Mouse (Mus musculus): ENCODE results near the gene Aif1l.

Aif1l gene

DNA sequence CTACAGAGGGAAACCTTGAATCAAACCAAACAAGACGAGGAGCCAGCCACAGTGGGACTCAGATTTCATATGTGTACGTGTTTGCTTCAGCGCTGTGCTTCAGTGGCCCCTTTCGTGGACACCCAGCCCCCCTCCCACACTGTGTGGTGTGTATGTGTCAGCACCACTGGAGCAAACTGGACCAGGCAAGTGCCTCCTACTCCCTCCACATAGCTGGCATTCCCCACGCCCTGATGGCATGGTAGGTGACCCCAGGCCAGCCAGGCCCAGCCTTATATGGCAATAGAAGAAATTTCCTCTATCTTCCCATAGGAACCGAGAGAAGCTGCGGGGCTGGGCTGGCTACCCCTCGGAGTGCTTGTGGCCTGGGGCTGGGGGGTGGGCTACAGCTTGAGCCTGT lies 3.7 kb downstream of the Aif1l start:
- DNase-seq = no peak

DNA sequence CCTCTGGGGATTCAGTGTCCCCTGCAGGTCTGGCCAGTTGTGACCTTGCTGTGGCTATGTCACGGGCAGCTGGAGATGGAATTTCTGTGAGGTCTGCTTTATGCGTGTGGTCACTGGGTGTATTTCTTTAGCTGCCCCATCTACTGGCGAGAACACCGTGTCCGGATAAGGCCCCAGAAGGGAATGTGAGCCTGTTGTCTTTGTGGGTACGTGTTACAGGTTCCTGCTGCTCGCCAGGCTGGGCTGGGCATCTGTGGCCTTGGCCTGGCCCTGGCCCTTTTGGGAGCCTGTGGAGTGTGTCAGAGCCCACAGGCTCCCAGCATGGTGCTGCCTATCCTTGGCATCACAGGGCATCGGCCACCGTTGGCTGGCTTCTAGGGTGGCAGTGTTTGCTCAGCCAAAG lies 4.8 kb downstream of the Aif1l start:
- no peak for DNase-seq

DNA sequence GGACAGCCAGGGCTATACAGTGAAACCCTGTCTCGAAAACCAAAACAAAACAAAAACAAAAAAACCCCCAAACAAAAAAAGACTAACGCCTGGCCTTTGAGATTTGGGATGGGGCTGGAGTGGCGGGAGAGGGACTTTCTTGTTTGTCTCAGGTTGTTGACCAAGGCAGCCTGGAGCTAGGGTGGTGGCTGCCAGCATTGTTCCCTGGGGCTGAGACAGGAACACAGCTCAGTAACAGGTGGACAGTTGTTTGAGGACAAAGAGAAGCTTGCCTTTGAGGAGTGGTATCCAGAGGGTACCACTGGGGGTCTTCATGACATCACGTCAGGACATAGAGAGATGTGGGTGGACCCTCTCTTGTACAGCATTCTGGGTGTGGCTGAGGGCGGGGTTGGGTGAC lies 5.7 kb downstream of the Aif1l start:
- DNase-seq = no peak

DNA sequence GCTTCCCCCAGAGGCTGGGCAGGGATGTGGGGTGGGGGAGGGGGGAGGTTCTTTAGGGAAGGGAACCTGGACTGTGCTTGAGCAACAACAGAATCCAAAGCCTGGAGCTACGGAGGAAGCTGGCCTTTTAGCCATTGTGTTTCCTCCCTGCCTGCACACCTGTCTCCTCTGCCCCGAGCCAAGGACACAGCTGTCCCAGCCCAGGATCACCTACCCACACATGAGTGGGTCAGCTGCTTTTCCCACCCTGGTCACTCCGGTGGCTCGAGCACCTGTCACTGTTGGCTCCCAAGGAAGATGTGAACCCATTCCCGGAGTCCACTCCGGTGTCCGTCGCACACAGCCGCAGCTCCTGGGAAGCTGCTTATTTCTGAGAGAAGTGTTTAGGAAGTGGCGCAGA lies 7.3 kb downstream of the Aif1l start:
- DNase-seq = no peak

DNA sequence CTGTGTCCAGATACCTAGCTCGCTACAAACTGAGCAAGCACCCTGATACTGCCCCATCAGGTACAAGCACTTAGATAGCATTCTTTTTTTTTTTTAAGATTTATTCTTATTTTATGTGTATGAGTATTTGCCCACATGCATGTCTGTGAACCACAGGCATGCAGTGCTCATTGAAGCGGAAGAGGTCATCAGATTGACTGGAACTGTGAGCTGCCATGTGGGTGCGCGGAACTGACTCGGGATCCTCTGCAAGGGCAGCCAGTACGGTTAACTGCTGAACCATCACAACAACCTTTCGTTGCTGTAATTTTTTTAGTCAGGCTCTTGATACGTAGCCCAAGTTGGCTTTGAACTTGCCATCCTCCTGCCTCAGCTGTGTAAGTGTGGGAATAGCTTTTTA lies 11.0 kb downstream of the Aif1l start:
- peak; percentile 60 for DNase-seq

DNA sequence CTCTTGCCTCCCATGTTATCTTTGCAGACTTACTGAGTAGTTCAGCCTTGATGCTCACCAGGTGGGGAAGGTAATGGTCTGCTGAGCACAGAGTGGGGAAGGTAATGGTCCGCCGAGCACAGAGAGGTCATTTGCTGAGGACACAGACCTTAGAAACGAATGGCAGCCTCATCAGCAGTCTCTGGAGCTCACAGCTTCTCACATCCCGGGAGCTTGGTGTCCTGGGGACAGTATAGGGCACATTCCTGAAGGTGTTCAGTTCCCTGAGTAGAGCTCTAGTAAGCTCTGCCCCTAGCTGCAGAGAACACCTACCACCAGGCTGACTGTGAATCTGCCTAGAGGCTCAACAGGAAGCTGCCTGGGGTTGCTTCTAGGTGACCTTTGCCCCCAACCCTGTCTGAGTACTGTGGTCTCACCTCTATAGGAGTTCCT lies 11.9 kb downstream of the Aif1l start:
- no peak for DNase-seq

DNA sequence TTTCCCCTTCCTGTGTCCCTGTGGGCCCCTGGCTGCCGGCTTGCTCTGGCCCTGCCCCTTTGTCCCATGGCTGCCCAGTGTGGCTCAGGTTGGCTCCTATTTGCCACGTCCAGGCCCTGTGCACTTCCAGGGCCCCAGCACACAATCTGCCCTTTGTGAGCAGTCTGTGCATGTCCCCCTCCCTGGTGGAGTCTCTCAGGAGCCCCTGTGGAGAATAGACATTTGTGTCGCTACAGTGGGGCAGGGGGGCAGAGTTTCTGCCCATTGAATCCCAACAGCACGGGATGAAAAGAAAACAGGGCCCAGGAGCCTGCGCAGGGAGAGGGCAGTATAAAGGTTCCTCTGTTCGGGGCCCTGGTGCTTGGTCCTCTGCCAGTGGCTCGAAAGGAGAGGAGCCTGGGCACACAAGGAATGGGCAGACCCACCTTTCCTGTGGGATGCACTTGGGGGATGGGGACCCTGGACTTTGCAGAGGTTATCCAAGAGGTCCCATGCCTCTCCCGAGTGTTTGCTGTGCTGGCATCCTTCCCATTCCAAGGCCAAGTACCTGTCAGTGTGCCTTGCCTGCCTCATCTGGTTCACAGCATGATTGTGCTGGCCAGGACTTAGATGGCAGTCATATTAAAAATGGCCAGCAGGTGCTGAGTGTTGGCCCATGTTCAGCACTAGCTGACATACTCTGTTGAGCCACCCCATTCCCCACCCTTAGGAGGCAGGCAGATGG lies 12.7 kb downstream of the Aif1l start:
- peak; percentile 94 for DNase-seq

DNA sequence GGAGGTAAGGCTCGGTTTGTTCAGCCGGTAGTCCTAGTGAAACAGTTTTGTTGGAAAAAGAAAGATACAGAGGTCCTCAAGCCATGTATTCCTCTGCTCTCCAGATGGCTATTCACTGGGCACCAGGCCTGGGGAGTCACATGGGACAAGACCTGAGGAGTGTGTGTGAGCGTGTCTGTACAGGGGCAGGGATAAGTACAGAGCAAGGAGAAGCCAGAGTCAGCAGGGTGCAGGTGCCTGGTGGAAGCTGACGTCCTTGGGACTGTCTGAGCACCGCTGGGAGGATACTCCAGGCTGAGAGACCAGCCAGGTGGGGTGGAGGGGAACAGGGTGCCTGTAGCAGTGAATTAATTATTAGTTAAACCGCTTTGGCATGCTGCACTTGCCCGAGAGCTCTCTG lies 13.6 kb downstream of the Aif1l start:
- DNase-seq = no peak

DNA sequence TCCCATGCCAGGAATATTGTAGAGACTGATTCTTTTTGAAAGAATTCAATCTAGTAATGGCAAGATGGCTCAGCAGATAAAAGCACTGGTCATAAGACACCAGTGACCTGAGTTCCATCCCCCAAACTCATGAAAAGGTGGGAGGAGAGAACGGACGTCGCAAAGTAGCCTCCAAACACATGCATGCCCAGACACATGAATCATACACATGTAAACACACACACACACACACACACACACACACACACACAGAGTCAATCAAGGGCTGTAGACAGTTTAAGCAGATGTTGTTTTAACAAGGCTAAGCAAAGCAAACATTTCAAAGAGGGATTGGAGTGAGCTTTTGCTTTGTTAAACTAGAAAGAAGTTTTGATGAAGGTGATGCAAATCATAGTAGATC lies 14.3 kb downstream of the Aif1l start:
- DNase-seq = no peak

DNA sequence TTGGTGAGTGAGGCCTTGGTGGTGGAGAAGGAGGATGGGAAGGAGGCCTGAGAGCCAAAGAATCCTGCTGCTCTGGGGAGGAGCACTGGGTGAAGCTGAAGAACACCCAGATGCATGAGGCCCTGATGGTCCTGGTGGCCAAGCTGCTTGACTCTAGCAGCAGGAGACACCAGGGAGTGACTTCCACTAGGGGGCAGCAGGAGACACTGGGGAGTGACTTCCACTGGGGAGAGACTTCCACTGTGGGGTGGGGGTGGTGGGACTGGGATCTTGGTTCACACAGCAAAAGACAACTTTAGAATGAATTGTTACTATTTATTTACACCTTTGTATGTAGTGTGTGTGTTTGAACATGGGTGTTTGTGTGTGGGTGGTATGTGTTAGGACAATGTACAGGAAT lies 15.2 kb downstream of the Aif1l start:
- DNase-seq = peak; percentile 55

DNA sequence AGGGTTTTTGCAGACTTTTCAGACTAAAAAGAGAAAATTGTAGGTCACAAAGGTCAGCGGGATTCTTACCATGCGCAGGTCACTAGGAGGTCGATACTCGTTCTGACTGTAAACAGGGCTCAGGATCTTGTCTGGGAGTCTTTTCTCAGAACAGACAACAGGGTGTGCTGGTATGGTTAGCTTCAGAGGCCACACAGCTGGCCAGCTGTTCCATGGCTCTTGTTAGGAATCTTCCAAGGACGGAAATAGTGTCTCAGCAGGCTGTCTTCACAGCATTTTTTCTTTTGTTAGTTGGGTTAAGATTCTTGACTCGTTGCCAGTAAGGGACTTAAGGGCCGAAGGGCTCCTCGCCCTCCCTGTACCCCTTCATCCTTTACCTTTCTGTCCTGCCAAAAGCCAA lies 16.9 kb downstream of the Aif1l start:
- DNase-seq = no peak

DNA sequence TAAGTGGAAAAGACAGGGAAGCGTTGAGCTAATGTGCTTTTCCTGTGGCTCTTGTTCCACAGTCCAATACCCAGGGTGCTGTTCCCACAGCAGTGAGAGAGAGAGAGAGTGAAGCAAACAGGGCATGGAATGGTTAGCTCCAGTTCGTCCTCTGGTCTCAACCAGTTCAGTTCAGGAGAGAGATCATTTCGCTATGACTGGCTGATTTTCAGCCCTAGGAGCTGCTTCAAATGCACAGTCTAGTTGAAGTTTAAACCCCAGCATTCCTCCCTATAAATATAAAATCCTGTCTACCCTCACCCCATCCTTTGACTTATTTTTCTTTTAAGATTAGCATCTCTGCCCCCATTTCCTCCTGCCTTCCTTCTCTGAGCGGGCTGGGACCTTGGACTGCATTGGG lies 22.6 kb downstream of the Aif1l start:
- no peak for DNase-seq

DNA sequence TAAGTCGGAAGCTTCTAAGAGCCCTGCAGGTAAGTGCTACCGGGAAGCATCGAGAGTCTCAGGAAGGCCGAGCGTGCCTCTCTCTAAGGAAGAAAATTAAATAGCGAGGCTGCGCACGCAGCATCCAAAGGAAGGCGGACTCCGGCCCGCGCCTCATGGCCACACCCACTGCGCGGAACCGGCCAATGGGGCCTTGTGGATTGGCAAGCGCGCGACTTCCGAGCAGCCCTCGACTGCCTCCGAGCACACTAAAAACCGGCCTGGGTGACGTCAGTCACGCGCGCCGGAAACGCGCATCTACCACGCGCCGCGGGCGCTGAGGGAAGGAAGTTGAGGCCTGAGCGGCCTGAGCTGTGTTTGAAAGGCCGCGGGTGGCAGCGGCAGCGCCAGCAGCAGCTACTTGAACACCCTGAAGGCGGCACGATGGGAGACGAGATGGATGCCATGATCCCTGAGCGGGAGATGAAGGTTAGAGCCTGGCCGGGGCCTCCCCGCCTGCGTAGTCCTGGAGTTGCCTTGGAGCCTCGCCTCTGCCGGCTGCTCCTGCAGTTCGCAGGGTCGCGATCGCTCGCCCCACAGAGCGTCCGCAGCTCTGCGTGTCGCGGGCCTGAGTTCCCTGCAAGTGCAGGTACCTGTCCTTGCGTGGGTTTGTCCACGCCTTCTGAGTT lies 24.3 kb downstream of the Aif1l start, which contains the start of gene Nup214:
Gene Nup214 (plus strand): TSS at position 296 of the 668 bp plus-strand sequence.
- peak; percentile 99 for DNase-seq

DNA sequence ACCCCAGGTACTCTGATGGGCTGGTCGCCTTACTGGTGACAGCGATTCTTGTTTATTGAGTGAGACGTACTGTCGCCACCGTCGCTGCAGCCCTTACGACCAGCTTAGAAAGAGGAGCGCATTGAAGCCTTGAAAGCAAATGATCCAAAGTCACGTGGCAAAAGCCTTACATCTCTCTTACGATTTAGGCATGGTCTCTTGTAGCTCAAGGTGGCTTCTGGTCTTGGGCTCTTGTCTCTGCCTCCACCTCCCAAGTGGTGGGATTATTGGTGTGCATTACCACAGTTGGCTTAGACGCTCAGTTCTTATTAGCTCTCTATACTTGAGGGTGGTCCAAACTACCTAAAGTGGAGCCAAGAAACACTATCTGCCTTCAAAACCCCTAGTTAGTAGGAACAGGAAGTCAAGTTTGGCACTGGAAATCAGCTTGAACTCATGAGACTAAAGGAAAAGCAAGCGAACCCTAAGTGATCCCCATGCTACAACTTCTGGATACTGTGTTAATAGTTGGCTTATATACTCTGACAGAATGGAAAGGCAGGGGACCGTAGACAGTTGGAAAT lies 25.0 kb downstream of the Aif1l start:
- DNase-seq = no peak

DNA sequence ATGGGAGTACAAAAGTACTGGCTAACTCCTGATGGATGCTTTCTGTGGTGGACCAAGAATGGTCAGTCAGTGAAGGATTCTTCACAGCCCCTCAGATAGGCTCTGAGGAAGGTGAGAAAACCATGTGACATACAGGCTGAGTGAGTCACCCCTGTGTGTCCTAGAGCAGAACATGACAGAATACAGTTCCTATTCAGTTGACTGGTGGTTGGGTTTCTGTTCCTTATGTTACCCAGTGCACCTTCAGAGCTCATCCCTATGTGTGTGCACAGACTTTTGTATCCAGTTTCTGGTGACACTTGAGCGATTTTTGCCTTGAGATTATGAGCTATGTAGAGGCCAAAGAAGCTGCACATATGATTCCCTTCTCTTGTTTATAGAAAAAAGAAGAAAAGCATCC lies 37.8 kb downstream of the Aif1l start:
- no peak for DNase-seq

DNA sequence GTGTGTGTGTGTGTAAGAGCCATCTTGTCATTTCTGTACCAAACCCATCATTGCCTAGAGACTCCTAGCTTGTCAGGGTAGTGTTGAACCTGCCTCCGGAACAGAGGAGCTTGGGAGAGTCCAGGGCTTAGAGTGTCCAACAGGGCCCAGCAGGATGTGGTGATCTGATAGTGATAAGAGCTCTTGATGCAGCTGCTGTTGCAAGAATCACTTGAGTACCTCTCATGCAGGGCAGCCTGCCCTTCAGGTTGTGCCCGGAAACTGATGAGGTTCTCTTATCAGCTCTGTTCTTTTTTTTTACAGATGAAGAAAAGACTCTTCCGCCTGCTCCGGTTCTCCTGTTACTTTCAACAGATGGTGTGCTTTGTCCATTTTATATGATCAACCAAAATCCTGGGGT lies 41.0 kb downstream of the Aif1l start:
- DNase-seq = no peak

DNA sequence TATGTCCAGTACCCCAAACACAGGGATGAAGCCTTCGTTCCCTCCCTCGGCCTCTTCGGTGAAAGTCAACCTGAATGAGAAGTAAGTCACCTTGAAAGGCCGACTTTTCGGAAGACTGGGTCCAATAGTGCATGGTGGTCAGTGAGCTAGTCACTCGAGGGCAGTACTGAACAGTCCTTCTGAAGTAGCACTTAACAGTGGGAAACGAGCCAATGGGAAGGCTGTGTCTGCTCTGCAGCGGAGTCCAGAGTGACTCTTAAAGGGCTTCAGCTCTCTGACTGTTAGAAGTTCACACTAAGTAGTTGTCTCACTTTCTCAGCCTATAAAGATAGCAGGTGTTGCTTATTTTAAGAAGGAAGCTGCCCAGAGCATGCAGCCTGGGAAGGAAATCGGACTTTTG lies 45.0 kb downstream of the Aif1l start:
- no peak for DNase-seq

DNA sequence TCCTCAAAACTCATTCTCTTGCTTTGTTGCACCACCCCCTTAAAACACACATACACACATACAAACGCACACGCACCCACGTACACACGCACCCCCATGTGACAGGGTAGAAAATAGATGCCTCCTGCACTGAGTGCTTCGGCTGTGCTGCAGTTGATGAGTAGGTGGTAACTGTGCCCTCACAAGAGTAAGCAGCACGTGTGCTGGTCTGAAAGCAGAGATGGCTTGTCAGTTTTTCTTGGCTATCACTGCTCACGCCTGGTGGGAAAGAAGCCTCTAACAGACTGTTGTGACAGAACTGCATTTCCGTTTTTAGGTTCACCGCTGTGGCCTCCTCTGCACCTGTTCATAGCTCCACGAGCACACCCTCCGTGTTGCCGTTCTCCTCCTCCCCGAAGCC lies 46.1 kb downstream of the Aif1l start:
- no peak for DNase-seq

DNA sequence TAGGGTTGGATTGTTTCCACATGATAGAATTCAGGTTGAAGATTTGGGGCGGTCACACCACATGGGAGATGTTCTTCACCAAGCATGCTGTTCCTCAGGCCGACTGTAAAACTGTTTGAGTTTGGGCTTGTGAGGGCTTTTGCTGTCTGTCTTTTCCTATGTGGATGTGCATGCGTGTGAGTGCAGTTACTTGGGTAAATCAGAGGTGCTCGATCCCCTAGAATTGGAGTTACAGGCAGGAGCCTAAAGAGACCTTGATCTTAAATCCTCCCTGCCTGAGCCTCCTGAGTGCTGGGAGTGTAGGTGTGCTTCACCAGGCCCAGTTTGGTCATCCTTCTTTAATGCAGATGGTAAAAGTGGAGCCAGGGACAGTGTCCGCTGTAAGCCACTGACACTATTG lies 47.6 kb downstream of the Aif1l start:
- no peak for DNase-seq

DNA sequence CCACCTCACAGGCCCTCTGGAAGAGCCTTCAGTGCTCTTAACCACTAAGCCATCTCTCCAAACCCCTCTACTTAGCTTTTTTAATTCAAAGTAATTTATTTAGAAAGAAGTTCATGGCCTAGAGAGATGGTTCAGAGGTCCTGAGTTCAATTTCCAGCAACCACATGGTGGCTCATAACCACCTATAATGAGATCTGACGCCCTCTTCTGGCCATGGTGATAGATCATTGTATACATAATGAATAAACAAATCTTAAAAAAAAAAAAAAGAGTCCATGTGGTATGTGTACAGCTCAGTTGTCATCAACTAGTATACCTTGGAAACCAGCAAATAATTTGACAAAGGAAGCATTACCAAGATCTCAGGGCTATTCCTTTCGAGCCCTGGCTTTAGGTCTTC lies 48.5 kb downstream of the Aif1l start:
- peak; percentile 4 for DNase-seq

DNA sequence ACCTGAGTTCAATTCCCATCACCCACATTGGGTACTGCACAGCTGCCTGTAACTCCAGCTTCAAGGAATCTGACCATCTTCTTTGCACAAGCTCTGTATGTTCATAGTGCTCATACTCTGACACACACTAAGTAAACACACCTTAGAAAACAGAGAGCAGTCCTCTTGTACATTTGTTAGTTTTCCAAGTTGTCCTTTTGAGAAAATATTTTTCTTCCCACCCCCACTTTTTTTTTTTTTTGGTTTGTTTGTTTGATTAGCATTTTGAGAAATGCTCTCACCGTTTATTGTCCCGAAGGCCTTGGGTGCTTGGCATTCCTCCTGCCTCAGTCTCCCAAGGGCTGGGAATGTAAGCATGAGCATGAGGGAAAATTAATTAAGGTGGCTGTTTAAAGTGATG lies 58.4 kb downstream of the Aif1l start:
- no peak for DNase-seq

DNA sequence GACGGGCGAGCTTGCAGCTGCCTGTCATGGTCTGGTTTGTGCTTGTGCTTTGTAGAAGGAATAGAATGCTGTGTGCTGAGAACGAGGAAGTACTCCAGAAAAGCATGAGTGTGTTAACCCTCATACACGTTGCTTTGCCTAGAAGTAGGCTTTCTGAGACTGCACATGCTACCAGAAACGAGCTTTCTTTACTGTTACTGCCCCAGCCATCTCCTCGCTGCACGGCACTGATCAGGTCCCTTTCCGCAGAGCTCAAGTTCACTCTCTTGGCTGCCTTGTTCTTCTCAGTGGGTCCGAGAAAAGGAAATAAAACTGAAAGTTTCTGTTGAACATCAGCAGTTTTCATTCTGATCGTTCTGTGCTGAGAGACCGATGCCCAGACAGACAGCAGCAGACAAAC lies 58.8 kb downstream of the Aif1l start:
- DNase-seq = no peak

DNA sequence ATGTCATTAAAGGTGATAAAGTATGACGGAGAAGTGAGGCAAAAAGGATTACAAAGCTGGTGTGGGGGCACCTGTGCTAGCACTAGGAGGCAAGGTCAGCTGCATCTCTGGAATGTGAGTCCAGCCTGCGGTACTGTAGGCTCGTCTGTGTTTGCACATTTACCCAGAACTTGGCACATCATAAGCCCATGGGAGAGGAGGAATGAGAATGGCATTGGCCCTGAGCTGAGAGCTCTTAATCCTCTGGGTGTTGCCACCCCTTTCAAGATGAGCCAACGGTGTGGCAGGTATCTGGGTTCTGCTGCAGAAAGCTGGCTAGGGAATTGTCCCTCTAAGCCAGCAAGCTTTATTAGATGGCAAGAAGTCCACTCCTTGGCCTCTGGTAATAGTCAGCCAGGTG lies 69.8 kb downstream of the Aif1l start:
- no peak for DNase-seq

DNA sequence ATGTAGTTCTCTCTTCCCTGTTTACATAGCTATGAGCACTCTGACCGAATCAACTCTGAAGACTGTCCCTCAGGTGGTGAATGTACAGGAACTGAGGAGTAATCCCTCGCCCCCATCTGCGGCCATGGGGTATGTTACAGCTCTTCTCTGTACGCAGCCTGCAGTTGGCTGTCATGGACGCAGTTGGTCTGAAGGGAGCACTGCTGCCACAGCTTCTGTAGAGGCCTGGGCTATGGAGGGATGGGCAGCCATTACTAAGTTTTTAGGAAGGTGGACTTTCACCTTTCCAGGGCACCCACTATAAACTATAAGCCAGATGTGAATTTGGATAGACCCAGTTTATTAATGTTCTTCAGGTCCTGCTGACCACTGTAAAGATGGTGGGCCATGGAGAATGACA lies 70.3 kb downstream of the Aif1l start:
- DNase-seq = no peak

All from retina, postnatal 1 day (tissue).